Mouse (Mus musculus) Patski (cell line): Measurements from ENCODE around the gene Kctd10. TPM values are rescaled to one million over a fixed set of nuclear protein-coding genes. Genes with fewer than 3 reads are reported as not detected.

ENCODE experiments used
- ATAC-seq: fragments of 100-300 bp; one replicate; pipeline ENCODE4 v1.8.0; 2021
- CTCF ChIA-PET: fragments of 350-600 bp; sonication (Branson Sonifier 250); formaldehyde crosslinking; loops from one replicate; lab custom pipeline; 2022; ENCODE audit warnings: inconsistent platforms; lab: Charles Lee
- POLR2A ChIA-PET: fragments of 350-600 bp; sonication (Branson Sonifier 250); formaldehyde crosslinking; loops from one replicate; lab custom pipeline; 2022; ENCODE audit warnings: antibody characterized with exemption, inconsistent platforms; lab: Charles Lee
- DNase-seq: peaks from one replicate; pipeline ENCODE4 v3.0.0-alpha.2; 2011; ENCODE audit warnings: low read depth, low spot score
- H3K27me3 ChIP-seq: fragments of 371-371 bp; one replicate; pipeline ENCODE4 v1.5.1; 2021
- CTCF ChIP-seq: fragments of 100-300 bp; IDR thresholded peaks from one replicate; pipeline ENCODE4 v1.5.1; 2021
- in situ Hi-C: fragments of 300-500 bp; cut with MboI; formaldehyde crosslinking; loops from 3 replicates; pipeline ENCODE4 v1.11.1; 2018; ENCODE audit warnings: low pct_unique_long_range_greater_than_20kb, mixed read lengths
- polyA plus RNA-seq: library from polyadenylated mRNA; unstranded; gene quantifications from one replicate; pipeline ENCODE4 v1.2.3, GENCODE M21; 2021

Kctd10 gene
- polyA plus RNA-seq: 98.6 TPM

DNA sequence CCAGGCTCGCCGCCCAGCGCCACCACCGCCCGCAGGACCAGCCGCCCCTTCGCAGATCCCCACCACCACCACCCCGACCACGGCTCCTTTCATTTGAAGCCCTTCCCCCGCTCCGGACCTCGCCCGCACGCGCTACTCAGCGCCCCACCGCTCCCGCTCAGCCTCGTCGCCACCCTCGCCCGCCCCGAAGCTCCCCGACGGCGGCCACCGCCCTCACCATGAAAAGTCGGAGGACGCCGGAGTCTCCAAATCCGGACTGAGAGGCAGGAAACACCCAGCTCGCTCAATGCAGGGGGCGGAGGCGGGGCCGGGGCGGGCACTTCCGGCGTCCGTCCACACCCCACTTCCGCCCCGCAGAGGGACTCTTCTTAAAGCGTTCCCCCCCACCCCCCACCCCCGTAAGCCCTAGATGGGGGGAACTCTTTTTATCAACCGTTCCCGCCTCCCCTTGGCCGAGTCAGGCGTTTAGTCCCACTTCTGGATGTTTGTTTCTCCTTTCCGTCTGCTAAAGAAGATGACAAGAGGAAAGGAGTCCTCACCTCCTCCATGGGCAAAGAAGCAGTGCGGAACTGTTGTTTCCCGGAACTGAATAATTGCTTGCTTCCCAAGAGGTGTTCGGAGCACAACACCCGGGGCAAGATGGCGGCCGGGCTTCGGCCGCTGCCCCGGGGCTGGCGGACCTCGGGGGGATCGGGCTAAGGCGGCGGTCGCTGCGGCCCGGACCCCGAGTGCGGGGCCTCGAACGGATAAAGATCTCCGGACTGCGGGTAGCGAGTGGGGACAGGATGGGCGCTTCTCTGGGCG, at the start of gene Kctd10, which contains the start of gene Ube3b:
Gene Kctd10, minus strand, starts transcription at position 300 of the 804 bp plus-strand sequence.
Gene Ube3b, plus strand, starts transcription at position 399 of the 804 bp plus-strand sequence.
- peak; percentile 78 for ATAC-seq
- CTCF ChIA-PET: interaction anchor here (1.5 to 2.1 kb wide), 3 partner anchors 8 to 22 kb away, joined by 5 read pairs; no protein-coding TSS in a partner anchor
- DNase-seq: peak; percentile 86
- in situ Hi-C loops: no loop called here
- POLR2A ChIA-PET: interaction anchor here (1.1 to 1.3 kb wide), 3 partner anchors 10 to 27 kb away, joined by 4 to 7 read pairs (median 5); no protein-coding TSS in a partner anchor
- TF ChIP-seq CTCF: no peak
- no peaks in the 10 kb centered on the region for H3K27me3 ChIP-seq

DNA sequence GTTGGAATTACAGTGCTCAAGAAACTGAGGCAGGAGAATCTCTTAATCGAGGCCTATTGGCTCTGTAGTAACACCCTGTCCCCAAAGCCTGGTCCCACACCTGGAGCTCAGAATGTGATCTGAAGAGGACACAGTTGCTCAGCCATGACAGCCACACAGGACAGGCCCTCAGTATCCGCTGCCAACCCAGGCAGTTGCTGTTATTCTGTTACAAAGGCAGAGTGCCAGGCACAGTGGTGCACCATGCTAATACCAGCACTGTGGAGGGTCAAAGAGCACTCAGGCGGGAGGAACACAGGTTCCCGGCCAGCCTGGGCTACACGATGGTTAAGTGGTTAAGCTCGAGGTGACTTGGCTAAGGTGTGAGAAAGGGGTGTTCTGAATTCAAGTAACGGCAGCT, 49.5 kb upstream of the Kctd10 start:
- CTCF ChIA-PET: no interaction called here
- no peak for DNase-seq
- in situ Hi-C loops: no loop called here
- no peak for ATAC-seq
- POLR2A ChIA-PET: interaction anchor here (1.2 kb wide), 1 partner anchor 9 kb away, joined by 5 read pairs; no protein-coding TSS in a partner anchor
- TF ChIP-seq CTCF: no peak
- no peaks in the 10 kb centered on the region for H3K27me3 ChIP-seq

DNA sequence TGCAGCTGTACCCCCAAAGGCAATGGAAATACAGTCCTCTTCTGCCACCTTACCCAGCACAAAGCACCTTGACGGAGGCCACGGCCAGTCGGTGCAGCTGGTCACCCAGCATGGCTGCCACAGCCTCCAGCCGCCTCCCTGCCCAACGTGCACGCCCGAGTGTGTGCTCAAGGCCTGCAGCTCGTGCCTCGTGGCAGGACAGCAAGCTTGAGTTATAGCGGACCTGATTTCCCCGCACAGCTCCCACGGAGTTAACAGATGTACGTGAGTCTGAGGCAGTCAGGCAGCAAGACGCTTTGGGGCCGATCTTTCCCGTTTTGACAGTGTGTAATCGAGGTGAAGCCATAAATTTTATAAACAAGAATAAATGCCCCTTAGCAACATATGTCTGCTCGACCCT, 48.3 kb upstream of the Kctd10 start:
- ATAC-seq (no peak), DNase-seq (no peak)
- in situ Hi-C loops: no loop called here
- no peak for TF ChIP-seq CTCF
- POLR2A ChIA-PET: no interaction called here
- CTCF ChIA-PET: interaction anchor here (0.6 kb wide), 1 partner anchor 15 kb away, joined by 3 read pairs; no protein-coding TSS in a partner anchor
- no peaks in the 10 kb centered on the region for H3K27me3 ChIP-seq

DNA sequence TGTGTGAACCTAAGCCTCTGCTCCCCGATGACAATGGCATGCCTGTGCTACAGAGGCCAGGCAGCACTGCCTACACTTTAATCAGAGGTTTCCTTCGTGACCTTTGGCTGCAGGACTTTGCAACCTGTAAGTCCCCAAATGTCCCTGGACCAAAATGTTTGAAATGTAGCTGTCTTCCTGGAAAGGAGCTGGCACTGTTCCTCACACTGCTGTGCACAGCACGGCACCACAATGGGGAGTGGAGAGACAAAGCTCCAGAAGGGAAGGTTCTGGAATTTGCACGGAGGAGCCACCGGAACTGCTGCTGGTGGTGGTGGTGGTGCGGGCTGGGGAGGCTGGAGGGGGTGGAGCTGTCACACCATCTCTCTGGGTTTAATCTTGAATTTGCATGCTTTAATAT, 46.4 kb upstream of the Kctd10 start:
- no peak for DNase-seq
- in situ Hi-C loops: no loop called here
- H3K27me3 ChIP-seq: no peaks in the 10 kb centered on the region
- ATAC-seq: no peak
- ChIA-PET POLR2A (interaction anchor here (0.6 kb wide), 1 partner anchor 142 kb away, joined by 3 read pairs; no protein-coding TSS in a partner anchor), CTCF (interaction anchor here (0.9 to 1.5 kb wide), 2 partner anchors 10 to 16 kb away, joined by 3 read pairs; no protein-coding TSS in a partner anchor)
- TF ChIP-seq CTCF: no peak

DNA sequence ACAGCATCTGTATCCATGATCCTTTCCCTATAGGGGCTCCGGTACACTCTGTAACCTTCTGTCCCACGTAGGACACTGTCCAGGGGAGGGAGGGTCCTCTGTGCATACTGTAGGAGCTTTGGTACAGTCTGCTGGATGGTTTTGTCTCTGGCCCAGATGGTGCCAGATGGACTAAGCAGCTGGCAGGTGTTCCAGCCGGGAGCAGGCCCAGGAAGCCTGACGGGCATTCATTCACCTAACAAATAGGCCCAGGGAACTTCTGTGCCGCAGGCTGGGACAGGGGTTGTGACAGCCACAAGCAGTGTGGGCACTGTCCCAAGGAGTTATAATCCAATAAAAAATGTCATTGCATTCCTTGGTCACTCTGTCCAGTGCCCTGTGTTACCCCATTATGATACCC, 43.7 kb upstream of the Kctd10 start:
- no peak for DNase-seq
- ATAC-seq: no peak
- no peak for TF ChIP-seq CTCF
- H3K27me3 ChIP-seq: no peaks in the 10 kb centered on the region
- in situ Hi-C loops: no loop called here
- POLR2A ChIA-PET: interaction anchor here (1.0 kb wide), 1 partner anchor 10 kb away, joined by 3 read pairs; no protein-coding TSS in a partner anchor
- CTCF ChIA-PET: interaction anchor here (1.0 kb wide), 1 partner anchor 9 kb away, joined by 3 read pairs; no protein-coding TSS in a partner anchor

DNA sequence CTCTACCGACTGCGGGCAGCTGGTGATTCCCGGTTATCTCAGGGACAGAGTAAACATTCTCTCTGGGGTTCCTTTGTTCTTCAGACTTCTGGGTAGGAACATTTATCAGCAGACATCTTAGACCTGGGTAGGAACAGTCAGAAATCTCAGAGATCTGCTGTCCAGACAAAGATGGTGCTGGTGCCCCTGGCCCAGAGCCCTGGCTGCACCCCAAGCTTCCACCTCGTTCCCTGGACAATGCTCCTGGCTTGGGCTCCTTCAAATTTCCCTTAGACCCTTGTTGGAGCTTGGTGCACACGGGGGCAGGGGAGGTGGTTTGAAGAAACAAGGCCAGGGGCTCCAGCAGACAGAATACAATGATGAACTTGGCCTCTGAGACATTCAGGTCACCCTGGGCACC, 42.3 kb upstream of the Kctd10 start:
- no peaks in the 10 kb centered on the region for H3K27me3 ChIP-seq
- in situ Hi-C loops: no loop called here
- ChIA-PET POLR2A (interaction anchor here (0.5 to 0.9 kb wide), 2 partner anchors 14 to 127 kb away, joined by 3 to 4 read pairs; no protein-coding TSS in a partner anchor), CTCF (no interaction called here)
- ATAC-seq: no peak
- no peak for DNase-seq
- TF ChIP-seq CTCF: no peak

DNA sequence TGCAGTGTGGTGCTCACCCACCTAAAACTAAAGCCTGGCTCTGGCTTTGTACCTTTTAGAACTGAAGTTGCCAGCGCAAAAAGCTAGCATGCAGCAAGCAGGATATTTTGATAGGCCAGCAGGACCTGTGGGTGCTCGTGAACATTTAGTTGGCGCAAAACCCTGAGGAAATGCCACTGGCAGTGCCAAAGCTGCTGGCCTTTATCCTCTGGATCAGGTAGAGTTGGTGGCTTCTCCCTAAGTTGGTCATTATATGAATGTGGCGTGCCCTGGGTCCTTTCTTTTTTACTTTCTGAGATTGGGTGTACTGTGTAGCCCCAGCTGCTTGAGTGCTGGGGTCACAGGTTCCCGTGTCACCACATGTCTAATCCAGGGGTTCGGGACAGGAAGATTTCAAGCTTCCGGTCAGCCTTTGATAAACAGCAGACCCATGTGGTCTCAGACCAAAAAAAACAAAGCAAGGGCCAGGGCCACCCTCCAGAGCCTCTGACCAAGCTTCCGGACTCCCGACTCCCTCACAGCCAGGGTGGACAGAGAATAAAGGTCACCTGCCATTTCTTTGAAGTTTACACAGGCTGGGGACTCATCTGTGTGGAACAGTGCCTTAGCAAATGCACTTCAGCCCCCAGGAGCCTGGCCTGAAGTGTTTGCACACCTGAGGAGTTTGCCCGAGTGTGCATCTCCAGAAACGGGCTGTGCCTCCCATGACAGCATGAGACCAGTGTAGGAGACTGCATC, 41.4 kb upstream of the Kctd10 start:
- POLR2A ChIA-PET: interaction anchor here (1.4 kb wide), 1 partner anchor 8 kb away, joined by 5 read pairs; no protein-coding TSS in a partner anchor
- TF ChIP-seq CTCF: no peak
- in situ Hi-C loops: no loop called here
- ATAC-seq: no peak
- CTCF ChIA-PET: interaction anchor here (1.2 kb wide), 2 partner anchors 10 to 51 kb away, joined by 3 to 5 read pairs; no protein-coding TSS in a partner anchor
- H3K27me3 ChIP-seq: no peaks in the 10 kb centered on the region
- no peak for DNase-seq

DNA sequence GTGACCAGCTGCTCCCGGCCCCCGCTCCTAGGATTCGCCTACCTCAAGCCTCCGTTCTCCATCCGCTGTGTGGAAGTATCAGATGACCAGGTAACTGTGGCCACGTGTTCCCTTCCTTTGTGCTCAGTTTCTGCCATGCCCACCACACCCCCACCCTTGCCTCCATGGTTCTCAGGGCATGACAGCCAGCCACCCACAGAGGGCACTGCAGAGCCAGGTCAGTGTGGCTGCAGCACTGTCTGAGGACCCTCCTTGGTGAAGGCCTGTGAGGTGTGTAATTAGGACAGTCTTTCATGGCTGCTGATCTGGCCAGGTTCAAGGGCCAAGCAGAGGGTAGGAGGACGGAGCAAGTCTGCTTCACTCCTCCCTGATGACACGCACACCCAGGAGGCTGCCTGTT, 38.2 kb upstream of the Kctd10 start:
- in situ Hi-C loops: no loop called here
- DNase-seq (no peak), ATAC-seq (no peak)
- ChIA-PET CTCF (interaction anchor here (1.2 to 1.5 kb wide), 3 partner anchors 10 to 21 kb away, joined by 3 to 6 read pairs (median 4); no protein-coding TSS in a partner anchor), POLR2A (interaction anchor here (1.8 kb wide), 1 partner anchor 10 kb away, joined by 9 read pairs; no protein-coding TSS in a partner anchor)
- TF ChIP-seq CTCF: no peak
- no peaks in the 10 kb centered on the region for H3K27me3 ChIP-seq

DNA sequence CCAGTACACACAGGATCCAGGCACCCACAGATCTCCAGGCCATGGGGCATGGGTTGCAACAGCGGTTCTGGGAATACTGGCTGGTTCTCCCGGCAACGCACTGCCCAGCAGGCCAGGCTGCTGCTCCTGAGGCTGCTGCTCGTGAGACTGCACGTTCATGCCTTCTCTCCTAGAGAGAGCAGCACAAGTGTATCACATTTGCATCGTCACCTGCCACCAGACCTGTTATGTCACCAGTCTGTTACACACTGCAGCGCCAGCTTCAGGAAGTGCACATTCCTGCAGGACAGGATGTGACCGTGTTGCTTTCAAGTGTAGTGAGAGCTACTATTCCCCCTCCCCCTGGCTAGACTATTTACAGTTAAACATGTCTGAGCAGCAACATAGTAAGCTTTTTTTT, 36.5 kb upstream of the Kctd10 start:
- no peak for TF ChIP-seq CTCF
- in situ Hi-C loops: no loop called here
- DNase-seq: no peak

DNA sequence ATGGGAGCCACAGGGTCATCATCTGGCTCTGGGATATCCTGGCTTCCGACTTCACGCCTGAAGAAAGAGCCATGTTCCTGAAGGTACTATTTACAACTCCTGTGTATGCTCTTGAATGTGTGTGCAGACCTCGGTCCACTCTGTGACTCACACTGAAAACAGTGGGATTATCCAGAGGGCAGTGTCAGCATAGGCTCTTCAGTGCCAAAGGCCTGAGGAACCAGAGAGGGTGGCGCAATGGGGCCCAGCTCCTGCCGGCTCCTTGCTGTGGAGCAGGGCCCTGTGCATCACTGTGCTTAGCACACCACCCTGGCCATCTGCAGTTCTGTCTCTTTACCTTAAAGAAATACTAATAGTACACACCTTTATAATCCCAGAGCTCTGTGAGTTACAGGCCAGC, 35.3 kb upstream of the Kctd10 start:
- ChIA-PET POLR2A (no interaction called here), CTCF (interaction anchor here (1.1 to 1.4 kb wide), 2 partner anchors 9 to 16 kb away, joined by 3 to 5 read pairs; no protein-coding TSS in a partner anchor)
- no peaks in the 10 kb centered on the region for H3K27me3 ChIP-seq
- DNase-seq (no peak), ATAC-seq (peak; percentile 13)
- in situ Hi-C loops: no loop called here
- no peak for TF ChIP-seq CTCF

More for the DNA sequence above, 36.5 kb upstream of the Kctd10 start:
- POLR2A ChIA-PET: interaction anchor here (1.8 kb wide), 1 partner anchor 9 kb away, joined by 9 read pairs; no protein-coding TSS in a partner anchor
- ATAC-seq: no peak
- CTCF ChIA-PET: interaction anchor here (0.7 to 1.2 kb wide), 2 partner anchors 10 to 11 kb away, joined by 3 read pairs; no protein-coding TSS in a partner anchor
- H3K27me3 ChIP-seq: no peaks in the 10 kb centered on the region
